Mouse (Mus musculus): Measurements from ENCODE around the gene Ptprk.

The Ptprk gene

GRCm38 (mm10) chr10:28552068-28552467 is 477.4 kb downstream of the Ptprk start:
- no peak for DNase-seq (ENCODE audit: low spot score)

GRCm38 (mm10) chr10:28564110-28564674 is 489.6 kb downstream of the Ptprk start:
- DNase-seq (ENCODE audit: low spot score) = no peak

GRCm38 (mm10) chr10:28566378-28566777 is 491.8 kb downstream of the Ptprk start:
- no peak for DNase-seq (ENCODE audit: low spot score)

- DNase-seq (ENCODE audit: low spot score) = no peak
Measured at GRCm38 (mm10) chr10:28566828-28567227, 492.2 kb downstream of the Ptprk start.

GRCm38 (mm10) chr10:28567441-28567840 is 492.8 kb downstream of the Ptprk start:
- DNase-seq (ENCODE audit: low spot score) = no peak

- peak; percentile 7 for DNase-seq (ENCODE audit: low spot score)
Measured at GRCm38 (mm10) chr10:28568047-28568446, 493.4 kb downstream of the Ptprk start.

- no peak for DNase-seq (ENCODE audit: low spot score)
Measured at GRCm38 (mm10) chr10:28579596-28579995, 505.0 kb downstream of the Ptprk start.

GRCm38 (mm10) chr10:28586565-28587138 is 512.0 kb downstream of the Ptprk start:
- no peak for DNase-seq (ENCODE audit: low spot score)

- DNase-seq (ENCODE audit: low spot score) = no peak
Measured at GRCm38 (mm10) chr10:28588401-28588800, 513.8 kb downstream of the Ptprk start.

GRCm38 (mm10) chr10:28590822-28591221 is 516.2 kb downstream of the Ptprk start:
- no peak for DNase-seq (ENCODE audit: low spot score)

- DNase-seq (ENCODE audit: low spot score) = no peak
Measured at GRCm38 (mm10) chr10:28593566-28594292, 519.1 kb downstream of the Ptprk start.

GRCm38 (mm10) chr10:28596897-28597296 is 522.3 kb downstream of the Ptprk start:
- DNase-seq (ENCODE audit: low spot score) = no peak

- no peak for DNase-seq (ENCODE audit: low spot score)
Measured at GRCm38 (mm10) chr10:28609136-28609535, 534.5 kb downstream of the Ptprk start.

GRCm38 (mm10) chr10:28614396-28614795 is 539.8 kb downstream of the Ptprk start:
- DNase-seq (ENCODE audit: low spot score) = no peak

GRCm38 (mm10) chr10:28617203-28617602 is 542.6 kb downstream of the Ptprk start:
- no peak for DNase-seq (ENCODE audit: low spot score)

- DNase-seq (ENCODE audit: low spot score) = no peak
Measured at GRCm38 (mm10) chr10:28618002-28618401, 543.4 kb downstream of the Ptprk start.

GRCm38 (mm10) chr10:28619415-28619814 is 544.8 kb downstream of the Ptprk start:
- DNase-seq (ENCODE audit: low spot score) = no peak

GRCm38 (mm10) chr10:28636096-28636495 is 561.5 kb downstream of the Ptprk start:
- no peak for DNase-seq (ENCODE audit: low spot score)

GRCm38 (mm10) chr10:28641887-28642286 is 567.3 kb downstream of the Ptprk start:
- DNase-seq (ENCODE audit: low spot score) = no peak

All from ovary, postnatal 36 days (tissue).